Mouse (Mus musculus) heart, postnatal 0 days (tissue): ENCODE measurements around the gene Nav1.

Experiments
- CTCF ChIP-seq: IDR thresholded peaks from 2 replicates; pipeline ENCODE4 v1.5.1; 2016; ENCODE audit warnings: antibody characterized with exemption, control low read depth, low read depth
- EP300 ChIP-seq: IDR thresholded peaks from 2 replicates; pipeline ENCODE4 v1.6.1; 2016; ENCODE audit warnings: antibody characterized with exemption, low read depth

- TF ChIP-seq CTCF, result no peak
- no peak for TF ChIP-seq EP300
Observed at GRCm38 (mm10) chr1:135507572-135508348, 99.3 kb downstream of the Nav1 start.
